Mouse (Mus musculus) hindbrain, embryonic 15.5 days (tissue): ENCODE results near the gene Cfap45. TPM values are rescaled to one million over a fixed set of nuclear protein-coding genes. Genes with fewer than 3 reads are reported as not detected.

Experiments
- ATAC-seq: fragments of 200-750 bp; cut with Nextera tagmentation; 2 replicates; pipeline ENCODE4 v1.8.0; 2017; ENCODE audit warnings: low read depth, moderate number of reproducible peaks, moderate TSS enrichment; ENCODE audit not compliant: low FRiP score
- H3K27ac ChIP-seq: fragments of 300-500 bp; sonication (generic); replicated peaks from 2 replicates; pipeline ENCODE4 v1.5.1; 2015; ENCODE audit warnings: mild to moderate bottlenecking, inconsistent platforms
- H3K27me3 ChIP-seq: fragments of 300-500 bp; sonication (generic); 2 replicates; pipeline ENCODE4 v1.6.1; 2015; ENCODE audit warnings: control low read depth, inconsistent platforms
- H3K36me3 ChIP-seq: fragments of 300-500 bp; sonication (generic); 2 replicates; pipeline ENCODE4 v1.6.1; 2015; ENCODE audit warnings: control low read depth, inconsistent platforms
- H3K4me1 ChIP-seq: fragments of 300-500 bp; sonication (generic); replicated peaks from 2 replicates; pipeline ENCODE4 v1.6.1; 2015; ENCODE audit warnings: control low read depth, inconsistent platforms
- H3K4me2 ChIP-seq: fragments of 300-500 bp; sonication (generic); 2 replicates; pipeline ENCODE4 v1.6.1; 2015; ENCODE audit warnings: moderate library complexity, mild to moderate bottlenecking, inconsistent platforms
- H3K4me3 ChIP-seq: fragments of 300-500 bp; sonication (generic); 2 replicates; pipeline ENCODE4 v1.5.1; 2015; ENCODE audit warnings: mild to moderate bottlenecking, inconsistent platforms
- H3K9ac ChIP-seq: fragments of 300-500 bp; sonication (generic); 2 replicates; pipeline ENCODE4 v1.6.1; 2015; ENCODE audit warnings: inconsistent platforms
- H3K9me3 ChIP-seq: fragments of 300-500 bp; sonication (generic); 2 replicates; pipeline ENCODE4 v1.6.1; 2016; ENCODE audit warnings: control low read depth, inconsistent platforms
- WGBS: fragments of 180-500 bp; shearing (Covaris S2); methylation state at CpG from one replicate; pipeline ENCODE4 v1.1.7; 2015; 5-methylcytosine and 5-hydroxymethylcytosine counted together
- polyA plus RNA-seq: library from polyadenylated mRNA; unstranded; fragments of >200 nt; fragmentation: Nextera tagmentation; extraction: Ambion mirVana; gene quantifications from 2 replicates; pipeline ENCODE4 v1.2.1, GENCODE M21; 2015

The Cfap45 gene
- polyA plus RNA-seq, 1 experiment from 2014 or later, result 4.6 TPM

- Histone ChIP-seq H3K9ac (peak within 1 kb of the TSS; percentile 30), H3K9me3 (no peaks in the 10 kb centered on the region), H3K4me2 (peak within 1 kb of the TSS; percentile 54), H3K36me3 (peaks cover 12% of the 10 kb centered on the region), H3K27me3 (peaks cover 25% of the 10 kb centered on the region), H3K4me1 (peaks cover 42% of the 10 kb centered on the region), H3K27ac (peak within 1 kb of the TSS; percentile 60; the same call in 1 of the 2 replicates), H3K4me3 (peak within 1 kb of the TSS; percentile 40)
- WGBS, result 3% methylated on average over 30 of the region's 30 CpGs
- ATAC-seq, result peak; percentile 27; the same call in 1 of the 2 replicates
Observed at GRCm38 (mm10) chr1:172499765-172500441, 20.7 kb upstream of the Cfap45 start, which contains the start of gene Tagln2. Gene Tagln2 (plus strand): TSS chr1:172500047.

GRCm38 (mm10) chr1:172500451-172501370 lies 19.9 kb upstream of the Cfap45 start:
- Histone ChIP-seq H3K9ac (peak overlapping the region; percentile 30), H3K4me1 (peaks cover 42% of the 10 kb centered on the region), H3K9me3 (no peaks in the 10 kb centered on the region), H3K27ac (peak overlapping the region; percentile 60; the same call in 1 of the 2 replicates), H3K36me3 (peaks cover 11% of the 10 kb centered on the region), H3K4me3 (peak overlapping the region; percentile 40), H3K27me3 (peaks cover 25% of the 10 kb centered on the region), H3K4me2 (peak overlapping the region; percentile 54)
- under 1% methylated on average over 56 of the region's 56 CpGs for WGBS
- ATAC-seq, result no peak; the same call in 1 of the 2 replicates

- Histone ChIP-seq H3K27ac (peak overlapping the region; percentile 35; the same call in 1 of the 2 replicates), H3K4me1 (peaks cover 42% of the 10 kb centered on the region)
- ATAC-seq, result peak; percentile 4; the same call in 1 of the 2 replicates
Observed at GRCm38 (mm10) chr1:172501371-172502144, 19.0 kb upstream of the Cfap45 start.

GRCm38 (mm10) chr1:172502145-172503110 lies 18.2 kb upstream of the Cfap45 start:
- Histone ChIP-seq H3K4me2 (peak overlapping the region; percentile 54), H3K36me3 (peaks cover 6% of the 10 kb centered on the region; the same call in 1 of the 2 replicates), H3K27ac (peak overlapping the region; percentile 35; the same call in 1 of the 2 replicates), H3K9me3 (no peaks in the 10 kb centered on the region), H3K4me3 (no peak overlapping the region), H3K9ac (no peak overlapping the region), H3K4me1 (peaks cover 42% of the 10 kb centered on the region), H3K27me3 (peaks cover 24% of the 10 kb centered on the region)
- WGBS, result 29% methylated on average over 12 of the region's 13 CpGs
- no peak for ATAC-seq

More at GRCm38 (mm10) chr1:172501371-172502144, 19.0 kb upstream of the Cfap45 start:
- Histone ChIP-seq H3K27me3 (peaks cover 25% of the 10 kb centered on the region), H3K36me3 (peaks cover 8% of the 10 kb centered on the region; the same call in 1 of the 2 replicates), H3K9me3 (no peaks in the 10 kb centered on the region), H3K9ac (no peak overlapping the region), H3K4me3 (peak overlapping the region; percentile 40), H3K4me2 (peak overlapping the region; percentile 54)
- 30% methylated on average over 13 of the region's 13 CpGs for WGBS

- Histone ChIP-seq H3K9ac (no peak overlapping the region), H3K4me3 (no peak overlapping the region), H3K27me3 (peaks cover 18% of the 10 kb centered on the region), H3K9me3 (no peaks in the 10 kb centered on the region), H3K36me3 (no peaks in the 10 kb centered on the region), H3K4me1 (peaks cover 42% of the 10 kb centered on the region), H3K27ac (peak overlapping the region; percentile 47; the same call in 1 of the 2 replicates), H3K4me2 (peak overlapping the region; percentile 54)
- ATAC-seq, result peak; percentile 24
- WGBS, result 25% methylated on average over 14 of the region's 14 CpGs
Observed at GRCm38 (mm10) chr1:172503111-172503997, 17.2 kb upstream of the Cfap45 start.

- Histone ChIP-seq H3K27me3 (peaks cover 10% of the 10 kb centered on the region), H3K4me3 (no peak overlapping the region), H3K9ac (no peak overlapping the region), H3K9me3 (no peaks in the 10 kb centered on the region), H3K4me2 (no peak overlapping the region), H3K4me1 (peaks cover 41% of the 10 kb centered on the region), H3K36me3 (no peaks in the 10 kb centered on the region), H3K27ac (no peak overlapping the region)
- no peak for ATAC-seq
- WGBS, result 78% methylated on average over 8 of the region's 8 CpGs
Observed at GRCm38 (mm10) chr1:172504756-172505155, 15.8 kb upstream of the Cfap45 start.

GRCm38 (mm10) chr1:172507001-172507400 lies 13.6 kb upstream of the Cfap45 start:
- Histone ChIP-seq H3K9ac (no peak overlapping the region), H3K27me3 (no peaks in the 10 kb centered on the region), H3K4me3 (no peak overlapping the region), H3K4me2 (no peak overlapping the region), H3K36me3 (no peaks in the 10 kb centered on the region), H3K9me3 (no peaks in the 10 kb centered on the region), H3K27ac (no peak overlapping the region), H3K4me1 (peaks cover 23% of the 10 kb centered on the region)
- WGBS, result 57% methylated on average over 5 of the region's 5 CpGs
- ATAC-seq, result no peak

GRCm38 (mm10) chr1:172507701-172508100 lies 12.9 kb upstream of the Cfap45 start:
- H3K9me3 ChIP-seq, result no peaks in the 10 kb centered on the region
- no peak overlapping the region for H3K4me3 ChIP-seq
- H3K27me3 ChIP-seq, result no peaks in the 10 kb centered on the region
- no peaks in the 10 kb centered on the region for H3K36me3 ChIP-seq
- H3K4me1 ChIP-seq, result peaks cover 18% of the 10 kb centered on the region
- no peak for ATAC-seq
- 96% methylated on average over 3 of the region's 3 CpGs for WGBS
- H3K9ac ChIP-seq, result no peak overlapping the region
- H3K27ac ChIP-seq, result no peak overlapping the region
- no peak overlapping the region for H3K4me2 ChIP-seq

GRCm38 (mm10) chr1:172508172-172508571 lies 12.4 kb upstream of the Cfap45 start:
- H3K27ac ChIP-seq, result no peak overlapping the region
- WGBS, result 42% methylated on average over 2 of the region's 2 CpGs
- no peak overlapping the region for H3K4me2 ChIP-seq
- H3K4me3 ChIP-seq, result no peak overlapping the region
- no peaks in the 10 kb centered on the region for H3K27me3 ChIP-seq
- H3K36me3 ChIP-seq, result no peaks in the 10 kb centered on the region
- H3K9me3 ChIP-seq, result no peaks in the 10 kb centered on the region
- no peak for ATAC-seq
- no peak overlapping the region for H3K9ac ChIP-seq
- peaks cover 18% of the 10 kb centered on the region for H3K4me1 ChIP-seq

GRCm38 (mm10) chr1:172509235-172509634 lies 11.4 kb upstream of the Cfap45 start:
- Histone ChIP-seq H3K4me2 (no peak overlapping the region), H3K36me3 (no peaks in the 10 kb centered on the region), H3K4me3 (no peak overlapping the region), H3K4me1 (peaks cover 16% of the 10 kb centered on the region), H3K9ac (no peak overlapping the region), H3K9me3 (no peaks in the 10 kb centered on the region), H3K27me3 (no peaks in the 10 kb centered on the region), H3K27ac (no peak overlapping the region)
- 78% methylated on average over 5 of the region's 5 CpGs for WGBS
- no peak for ATAC-seq
